Mouse (Mus musculus) liver, postnatal 0 days (tissue): Measurements from ENCODE around the gene Tkt.

Experiments used
- CTCF ChIP-seq: sonication (generic); IDR thresholded peaks from 2 replicates; pipeline ENCODE4 v1.5.1; 2016; ENCODE audit warnings: antibody characterized with exemption, low read depth
- EP300 ChIP-seq: IDR thresholded peaks from 2 replicates; pipeline ENCODE4 v1.6.1; 2016; ENCODE audit warnings: antibody characterized with exemption, low read depth, mild to moderate bottlenecking

- TF ChIP-seq CTCF, result no peak
- no peak for TF ChIP-seq EP300
Observed at GRCm38 (mm10) chr14:30529454-30529853, 18.7 kb upstream of the Tkt start.
